Mouse (Mus musculus) forebrain, embryonic 11.5 days (tissue): ENCODE results near the gene Prss21. TPM values are rescaled to one million over a fixed set of nuclear protein-coding genes. Genes with fewer than 3 reads are reported as not detected.

Experiments
- ATAC-seq: fragments of 200-750 bp; cut with Nextera tagmentation; replicated peaks from 2 replicates; pipeline ENCODE4 v1.8.0; 2017; ENCODE audit warnings: moderate TSS enrichment; ENCODE audit not compliant: low FRiP score
- DNase-seq: peaks from one replicate; pipeline ENCODE4 v3.0.0-alpha.2; 2017; ENCODE audit warnings: low spot score
- H3K27ac ChIP-seq: fragments of 300-500 bp; sonication (generic); 2 replicates; pipeline ENCODE4 v1.5.1; 2014; ENCODE audit warnings: low read depth, low read length
- H3K27me3 ChIP-seq: fragments of 300-500 bp; sonication (generic); 2 replicates; pipeline ENCODE4 v1.6.1; 2014; ENCODE audit warnings: mild to moderate bottlenecking, low read length, mixed read lengths; ENCODE audit not compliant: control insufficient read depth, insufficient read depth
- H3K36me3 ChIP-seq: fragments of 300-500 bp; sonication (generic); 2 replicates; pipeline ENCODE4 v1.6.1; 2014; ENCODE audit warnings: mild to moderate bottlenecking, low read length, moderate library complexity, mixed read lengths; ENCODE audit not compliant: control insufficient read depth, insufficient read depth
- H3K4me1 ChIP-seq: fragments of 300-500 bp; sonication (generic); replicated peaks from 2 replicates; pipeline ENCODE4 v1.6.1; 2014; ENCODE audit warnings: low read length, mixed read lengths; ENCODE audit not compliant: control insufficient read depth, insufficient read depth
- H3K4me2 ChIP-seq: fragments of 300-500 bp; sonication (generic); 2 replicates; pipeline ENCODE4 v1.6.1; 2014; ENCODE audit warnings: low read depth, mild to moderate bottlenecking, low read length, moderate library complexity, mixed read lengths; ENCODE audit not compliant: severe bottlenecking
- H3K4me3 ChIP-seq: fragments of 300-500 bp; sonication (generic); 2 replicates; pipeline ENCODE4 v1.5.1; 2014; ENCODE audit warnings: low read depth, low read length
- H3K9ac ChIP-seq: fragments of 300-500 bp; sonication (generic); 2 replicates; pipeline ENCODE4 v1.6.1; 2014; ENCODE audit warnings: low read length
- H3K9me3 ChIP-seq: fragments of 300-500 bp; sonication (generic); 2 replicates; pipeline ENCODE4 v1.6.1; 2016; ENCODE audit warnings: low read length, mixed read lengths; ENCODE audit not compliant: control insufficient read depth
- WGBS: fragments of 180-500 bp; shearing (Covaris S2); extraction: QIAGEN DNeasy Blood & Tissue Kit; methylation state at CpG from one replicate; pipeline ENCODE4 v1.1.7; 2014; 5-methylcytosine and 5-hydroxymethylcytosine counted together
- polyA plus RNA-seq: library from polyadenylated mRNA; unstranded; fragments of >200 nt; fragmentation: Nextera tagmentation; extraction: Ambion mirVana; gene quantifications from 2 replicates; pipeline ENCODE4 v1.2.1, GENCODE M21; 2014

Prss21 gene
- polyA plus RNA-seq, 1 experiment from 2014 or later: not detected

DNA sequence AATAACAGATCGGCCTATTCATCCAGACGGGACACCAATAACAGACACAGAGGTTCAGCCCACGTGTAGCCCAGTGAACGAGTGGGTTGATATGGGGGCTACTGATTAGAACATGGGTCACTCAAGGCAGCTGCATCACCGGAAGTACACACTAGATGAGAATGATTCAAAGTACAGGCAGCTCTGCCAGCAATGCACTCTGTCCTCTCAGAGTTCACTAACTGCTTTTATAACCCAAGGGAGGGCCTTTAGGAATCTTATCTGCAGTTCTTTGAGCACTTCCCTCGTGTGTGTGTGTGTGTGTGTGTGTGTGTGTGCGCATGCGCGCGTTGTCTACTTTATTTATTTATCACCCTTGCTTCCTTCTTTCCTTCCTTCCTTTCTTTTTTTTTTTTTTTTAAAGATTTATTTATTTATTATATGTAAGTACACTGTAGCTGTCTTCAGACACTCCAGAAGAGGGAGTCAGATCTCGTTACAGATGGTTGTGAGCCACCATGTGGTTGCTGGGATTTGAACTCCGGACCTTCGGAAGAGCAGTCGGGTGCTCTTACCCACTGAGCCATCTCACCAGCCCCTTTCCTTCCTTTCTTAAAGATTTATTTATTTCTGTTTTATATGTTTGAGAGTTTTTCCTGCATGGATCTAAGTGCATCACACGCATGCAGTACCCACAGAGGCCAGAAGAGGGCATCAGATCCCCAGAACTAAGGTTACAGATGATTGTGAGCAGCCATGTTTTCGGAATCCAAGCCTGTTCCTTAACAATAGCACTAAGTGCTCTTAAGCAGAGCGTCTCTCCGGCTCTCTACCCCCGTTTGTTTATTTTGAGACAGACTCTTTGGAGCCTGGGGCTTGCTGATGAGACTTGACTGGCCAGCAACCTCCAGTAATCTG is 16.8 kb upstream of the Prss21 start:
- DNase-seq (peak; percentile 86), ATAC-seq (0 out of 2 replicates have a peak, but pooled peaks have one; percentile 33)
- Histone ChIP-seq H3K9me3 (no peaks in the 10 kb centered on the region), H3K36me3 (no peaks in the 10 kb centered on the region), H3K4me3 (no peak overlapping the region), H3K9ac (no peak overlapping the region), H3K4me1 (no peaks in the 10 kb centered on the region), H3K4me2 (no peak overlapping the region), H3K27me3 (no peaks in the 10 kb centered on the region), H3K27ac (no peak overlapping the region)
- WGBS: 63% methylated on average over 18 of the region's 19 CpGs

DNA sequence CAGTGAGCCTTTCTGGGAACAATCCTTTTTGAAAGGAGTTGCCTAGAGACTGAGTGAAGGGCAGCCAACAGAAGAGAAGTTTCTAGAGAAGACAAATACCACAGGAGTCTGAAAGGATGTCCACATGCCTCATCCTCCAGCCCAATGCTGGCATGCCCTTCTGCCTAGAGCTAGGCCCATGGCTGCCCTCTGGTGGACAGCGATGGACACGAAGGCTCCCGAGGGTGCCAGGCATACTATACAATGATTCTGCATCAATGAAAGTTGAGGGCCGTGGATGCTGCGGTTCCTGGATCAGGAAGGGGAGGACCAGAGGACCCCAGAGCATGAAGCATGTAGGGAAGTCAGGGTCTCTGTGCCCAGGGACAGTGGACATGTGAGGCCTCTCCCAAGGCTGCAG is 14.6 kb upstream of the Prss21 start:
- H3K4me1 ChIP-seq: no peaks in the 10 kb centered on the region
- H3K27ac ChIP-seq: no peak overlapping the region
- no peak overlapping the region for H3K9ac ChIP-seq
- no peaks in the 10 kb centered on the region for H3K9me3 ChIP-seq
- WGBS: 41% methylated on average over 5 of the region's 5 CpGs
- DNase-seq: peak; percentile 75
- H3K4me2 ChIP-seq: no peak overlapping the region
- no peak; the same call in 1 of the 2 replicates for ATAC-seq
- no peaks in the 10 kb centered on the region for H3K27me3 ChIP-seq
- H3K4me3 ChIP-seq: no peak overlapping the region
- no peaks in the 10 kb centered on the region for H3K36me3 ChIP-seq

DNA sequence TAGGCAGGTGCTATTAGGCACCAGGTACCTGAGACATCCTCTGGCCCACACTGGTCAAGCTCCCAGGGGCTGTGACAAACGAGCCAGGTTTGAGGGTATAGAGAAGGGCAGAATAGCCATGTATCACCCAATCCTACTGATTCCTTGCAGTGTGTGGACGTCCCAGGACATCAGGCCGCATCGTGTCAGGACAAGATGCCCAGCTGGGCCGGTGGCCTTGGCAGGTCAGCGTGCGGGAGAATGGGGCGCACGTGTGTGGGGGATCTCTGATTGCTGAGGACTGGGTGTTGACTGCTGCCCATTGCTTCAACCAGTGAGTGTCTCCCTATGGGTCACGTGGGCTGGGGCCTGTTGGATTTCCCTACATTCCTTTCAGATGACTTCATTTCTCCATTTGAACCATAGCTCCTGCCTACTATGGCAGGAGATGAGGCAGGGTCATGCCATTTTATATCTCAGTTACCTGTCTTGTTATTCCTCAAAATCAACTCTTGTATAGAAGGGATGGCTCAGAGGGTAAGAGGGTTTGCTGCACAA is 13.6 kb upstream of the Prss21 start:
- DNase-seq (no peak), ATAC-seq (no peak)
- Histone ChIP-seq H3K4me2 (no peak overlapping the region), H3K4me1 (no peaks in the 10 kb centered on the region), H3K27me3 (no peaks in the 10 kb centered on the region), H3K9ac (no peak overlapping the region), H3K27ac (no peak overlapping the region), H3K4me3 (no peak overlapping the region), H3K36me3 (no peaks in the 10 kb centered on the region), H3K9me3 (no peaks in the 10 kb centered on the region)
- 89% methylated on average over 10 of the region's 10 CpGs for WGBS

DNA sequence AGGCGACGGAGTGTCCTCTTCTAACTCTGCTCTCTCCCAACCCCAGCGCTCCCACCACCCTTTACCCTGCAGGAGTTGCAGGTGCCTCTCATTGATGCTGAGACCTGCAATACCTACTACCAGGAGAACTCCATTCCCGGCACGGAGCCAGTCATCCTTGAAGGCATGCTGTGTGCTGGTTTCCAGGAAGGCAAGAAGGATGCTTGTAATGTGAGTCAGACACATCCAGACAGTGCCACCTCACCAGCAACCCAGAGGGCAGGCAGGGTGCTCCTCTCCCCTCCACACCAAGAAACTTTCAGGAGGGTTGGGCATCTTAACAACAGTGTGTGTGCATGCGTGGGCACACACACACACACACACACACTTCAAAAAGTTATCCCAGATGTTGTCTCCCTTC is 10.7 kb upstream of the Prss21 start:
- Histone ChIP-seq H3K27ac (no peak overlapping the region), H3K9ac (no peak overlapping the region), H3K9me3 (no peaks in the 10 kb centered on the region), H3K27me3 (no peaks in the 10 kb centered on the region), H3K4me1 (no peaks in the 10 kb centered on the region), H3K4me2 (no peak overlapping the region), H3K4me3 (no peak overlapping the region), H3K36me3 (no peaks in the 10 kb centered on the region)
- ATAC-seq: no peak
- DNase-seq: no peak
- 90% methylated on average over 6 of the region's 6 CpGs for WGBS

DNA sequence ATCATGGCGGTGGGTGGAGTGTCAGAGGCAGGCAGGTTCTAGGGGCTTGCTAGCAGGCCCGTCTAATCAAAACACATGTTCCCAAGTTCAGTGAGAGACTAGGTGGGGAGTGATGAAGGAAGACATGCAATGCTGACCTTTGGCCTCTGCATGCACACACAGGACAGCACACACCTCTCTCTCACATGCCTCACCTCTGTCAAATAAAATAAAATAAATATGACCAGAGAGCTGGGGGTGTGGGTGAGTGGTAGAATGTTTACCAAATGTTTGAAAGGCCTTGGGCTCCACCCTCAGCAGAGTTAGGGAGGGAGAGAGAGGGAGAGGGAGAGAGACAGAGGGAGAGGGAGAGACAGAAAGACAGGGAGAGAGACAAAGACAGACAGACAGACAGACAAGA is 9.9 kb upstream of the Prss21 start:
- H3K36me3 ChIP-seq: no peaks in the 10 kb centered on the region
- H3K27ac ChIP-seq: no peak overlapping the region
- WGBS: 92% methylated on average over 2 of the region's 2 CpGs
- H3K4me2 ChIP-seq: no peak overlapping the region
- no peaks in the 10 kb centered on the region for H3K27me3 ChIP-seq
- no peak for ATAC-seq
- no peak overlapping the region for H3K4me3 ChIP-seq
- no peak for DNase-seq
- H3K4me1 ChIP-seq: no peaks in the 10 kb centered on the region
- no peaks in the 10 kb centered on the region for H3K9me3 ChIP-seq
- H3K9ac ChIP-seq: no peak overlapping the region

DNA sequence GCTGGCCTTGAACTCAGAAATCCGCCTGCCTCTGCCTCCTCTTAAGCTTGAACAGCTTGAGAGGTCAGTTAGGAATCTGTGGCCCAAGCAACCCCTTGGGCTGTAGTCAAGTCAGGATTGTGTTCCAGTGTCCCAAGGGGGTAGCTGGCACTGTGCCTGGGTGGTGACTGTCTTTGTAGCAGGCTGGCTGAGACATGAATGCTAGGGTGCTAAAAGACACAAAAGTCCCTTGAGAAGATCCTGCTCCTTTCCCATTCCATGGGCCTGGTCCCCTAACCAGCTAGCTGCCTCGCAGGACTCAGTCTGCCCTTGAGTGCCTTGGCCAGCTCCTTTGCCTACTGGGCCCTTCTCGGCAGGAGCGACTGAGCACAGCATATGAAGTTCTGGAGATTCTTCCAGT is 4.9 kb upstream of the Prss21 start:
- Histone ChIP-seq H3K4me3 (no peak overlapping the region), H3K4me1 (no peaks in the 10 kb centered on the region), H3K27me3 (no peaks in the 10 kb centered on the region), H3K4me2 (no peak overlapping the region), H3K27ac (no peak overlapping the region), H3K9me3 (no peaks in the 10 kb centered on the region), H3K9ac (no peak overlapping the region), H3K36me3 (no peaks in the 10 kb centered on the region)
- DNase-seq (no peak), ATAC-seq (no peak)
- WGBS: 86% methylated on average over 4 of the region's 4 CpGs

DNA sequence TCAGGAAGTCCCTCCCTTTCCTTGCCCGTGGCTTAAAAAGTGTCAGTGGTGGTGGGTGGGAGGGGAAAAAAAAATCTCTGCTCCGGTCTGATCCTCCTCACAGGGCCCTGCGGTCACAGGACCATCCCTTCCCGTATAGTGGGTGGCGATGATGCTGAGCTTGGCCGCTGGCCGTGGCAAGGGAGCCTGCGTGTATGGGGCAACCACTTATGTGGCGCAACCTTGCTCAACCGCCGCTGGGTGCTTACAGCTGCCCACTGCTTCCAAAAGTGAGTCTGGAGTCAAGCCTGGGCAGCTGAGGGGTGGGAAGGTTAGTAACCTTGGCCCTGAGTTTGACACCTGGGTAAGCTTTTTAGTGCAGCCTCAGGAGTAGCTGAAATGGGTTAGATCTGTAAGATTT is 657 bp downstream of the Prss21 start:
- no peak for DNase-seq
- Histone ChIP-seq H3K27me3 (no peaks in the 10 kb centered on the region), H3K4me2 (no peak overlapping the region), H3K36me3 (no peaks in the 10 kb centered on the region), H3K4me1 (no peaks in the 10 kb centered on the region), H3K4me3 (no peak overlapping the region), H3K9ac (no peak overlapping the region), H3K9me3 (no peaks in the 10 kb centered on the region), H3K27ac (no peak overlapping the region)
- 93% methylated on average over 11 of the region's 11 CpGs for WGBS
- ATAC-seq: no peak

DNA sequence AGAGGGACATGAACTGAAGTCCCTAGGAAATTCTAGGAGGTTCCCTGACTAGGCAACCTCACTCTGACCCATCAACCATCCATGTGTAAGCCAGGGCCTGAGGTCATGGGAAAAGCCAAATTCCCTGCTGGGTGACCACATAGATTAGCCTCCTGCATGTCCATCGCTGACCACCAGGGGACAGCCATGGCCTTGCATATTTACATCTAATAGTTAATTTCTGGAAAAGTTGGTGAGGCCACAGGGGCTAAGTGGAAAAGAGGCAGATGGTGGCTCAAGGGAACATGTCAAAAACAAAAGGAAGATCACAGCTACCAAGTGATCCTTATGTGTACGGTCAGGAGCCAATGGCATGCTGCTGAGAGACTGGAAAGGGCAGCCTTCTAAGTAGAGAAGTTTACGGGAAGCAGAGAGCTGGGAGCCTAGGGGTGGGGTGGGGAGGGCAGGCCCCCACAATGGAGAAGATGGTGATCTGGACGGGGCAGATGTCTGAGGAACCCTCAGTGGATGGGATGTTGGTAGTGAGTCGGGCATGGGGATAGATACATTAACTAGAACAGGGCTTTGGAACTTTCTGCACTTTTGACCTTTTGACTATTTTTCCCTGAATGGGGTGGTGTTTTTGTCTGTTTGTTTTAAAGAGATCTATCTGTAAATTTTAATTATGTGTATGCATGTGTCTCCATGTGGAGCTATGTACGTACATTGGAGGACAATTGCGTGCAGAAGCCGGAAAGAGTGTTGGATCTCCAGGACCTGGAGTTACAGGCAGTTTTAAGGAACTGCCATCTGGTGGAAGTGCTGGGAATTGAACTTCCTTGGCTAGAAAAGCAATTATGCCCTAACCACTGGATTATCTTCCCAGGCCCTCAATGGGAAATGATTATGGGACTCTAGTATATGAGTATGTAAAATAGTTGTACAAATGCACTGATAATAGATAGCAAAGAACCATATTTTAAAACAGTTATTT is 6.3 kb downstream of the Prss21 start:
- DNase-seq (peak; percentile 70), ATAC-seq (no peak)
- Histone ChIP-seq H3K4me2 (no peak overlapping the region), H3K9ac (no peak overlapping the region), H3K27ac (no peak overlapping the region), H3K27me3 (no peaks in the 10 kb centered on the region), H3K4me3 (no peak overlapping the region), H3K4me1 (no peaks in the 10 kb centered on the region), H3K36me3 (no peaks in the 10 kb centered on the region), H3K9me3 (no peaks in the 10 kb centered on the region)
- WGBS: 52% methylated on average over 8 of the region's 8 CpGs
